Mouse (Mus musculus): ENCODE measurements around the gene Hivep3. TPM values are rescaled to one million over a fixed set of nuclear protein-coding genes. Genes with fewer than 3 reads are reported as not detected.

Gene Hivep3
- total and polyA plus RNA-seq, 3 experiments: 14.4 to 32.3 (median 21.2) TPM

DNA sequence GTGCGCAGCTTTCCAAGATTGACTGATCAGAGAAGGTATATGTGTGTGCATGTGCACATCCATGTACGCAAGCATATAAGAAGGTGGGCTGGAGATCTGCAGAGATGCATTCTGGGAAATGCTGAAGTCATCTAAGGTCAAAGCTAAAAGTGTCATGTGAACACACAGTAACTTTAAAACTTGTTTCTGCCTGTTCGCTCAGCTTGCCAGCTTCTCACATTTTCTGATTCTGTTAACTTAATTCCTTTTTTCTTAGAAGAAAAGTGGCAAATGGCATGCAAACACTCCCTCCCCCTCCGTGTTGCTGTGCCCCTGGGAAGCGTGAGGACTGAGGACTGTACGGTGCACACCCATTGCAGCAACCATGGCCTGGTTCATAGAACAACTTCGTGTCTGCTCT is 308.9 kb downstream of the Hivep3 start:
- no peak overlapping the region for H3K9ac ChIP-seq (ENCODE audit: insufficient read depth, low read depth)
- peak overlapping the region; percentile 68 for H3K27ac ChIP-seq (ENCODE audit: insufficient read depth, low read depth)
- no peaks in the 10 kb centered on the region for H3K9me3 ChIP-seq (replicated peaks; ENCODE audit: low read length)
- dilution Hi-C loops (cut with MboI; ENCODE audit: extremely low pct_ligation_motif_present, extremely low pct_unique_long_range_greater_than_20kb, low sequenced_read_pairs): no loop called here
- no peaks in the 10 kb centered on the region for H3K27me3 ChIP-seq (replicated peaks)
- H3K36me3 ChIP-seq (replicated peaks in 1 of 2; ENCODE audit: control insufficient read depth in 1 of 2, insufficient read depth in 1 of 2, low read length in 1 of 2): peaks cover 3 to 81% of the 10 kb centered on the region in 2 experiments
- H3K79me2 ChIP-seq (replicated peaks; ENCODE audit: control insufficient read depth, extremely low read depth, insufficient read depth, poor library complexity, severe bottlenecking): peaks cover 86% of the 10 kb centered on the region
- H3K4me2 ChIP-seq (ENCODE audit: insufficient read depth, low read depth, poor library complexity, severe bottlenecking): no peak overlapping the region
- no peak for DNase-seq (ENCODE audit: extremely low read depth)
- TF ChIP-seq KAT2A (IDR thresholded peaks at IDR 0.05; ENCODE audit: insufficient replicate concordance, low read length): no peak
- TF ChIP-seq MAFK (IDR thresholded peaks at IDR 0.05; ENCODE audit: insufficient replicate concordance, low read length): no peak
- no peak for TF ChIP-seq MEF2A (IDR thresholded peaks at IDR 0.05; ENCODE audit: borderline replicate concordance, low read depth, low read length)
- no peak for TF ChIP-seq JUN (IDR thresholded peaks at IDR 0.05; ENCODE audit: insufficient read depth, low read depth, low read length)
- H3K4me3 ChIP-seq (replicated peaks in 1 of 3; ENCODE audit: low read depth in 2 of 3, low read length in 2 of 3, poor library complexity in 1 of 3): no peak overlapping the region
- in situ Hi-C loops (cut with MboI; ENCODE audit: low pct_ligation_motif_present, low pct_unique_long_range_greater_than_20kb, low sequenced_read_pairs): no loop called here
- H3K4me1 ChIP-seq (ENCODE audit: control insufficient read depth in 1 of 2, insufficient read depth in 2 of 2): peaks cover 79 to 100% of the 10 kb centered on the region in 2 experiments

DNA sequence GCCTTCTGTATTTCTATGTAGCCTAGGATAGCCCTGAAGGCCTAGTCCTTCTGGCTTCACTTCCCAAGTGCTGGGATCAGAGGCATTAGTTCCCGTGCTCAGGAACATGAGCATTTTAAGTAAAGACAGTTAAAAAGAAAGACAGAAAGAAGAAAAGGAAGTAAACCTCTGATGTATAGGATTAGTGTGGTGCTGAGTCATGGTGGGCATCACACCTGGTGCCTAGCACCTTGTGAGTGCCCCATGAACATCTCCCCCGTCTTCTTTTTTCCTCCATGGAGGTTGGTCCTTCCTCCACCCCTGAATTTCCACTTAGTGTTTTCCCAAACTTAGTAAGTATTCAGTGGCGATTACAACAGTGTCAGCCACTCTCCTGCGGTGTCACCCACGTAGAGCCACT is 311.0 kb downstream of the Hivep3 start:
- Histone ChIP-seq H3K36me3 (replicated peaks in 1 of 2; ENCODE audit: control insufficient read depth in 1 of 2, insufficient read depth in 1 of 2, low read length in 1 of 2) (peaks cover 3 to 78% of the 10 kb centered on the region in 2 experiments), H3K9ac (ENCODE audit: insufficient read depth, low read depth) (no peak overlapping the region), H3K4me2 (ENCODE audit: insufficient read depth, low read depth, poor library complexity, severe bottlenecking) (0 out of 2 replicates have a peak overlapping the region, but pooled peaks have one; percentile 0), H3K79me2 (replicated peaks; ENCODE audit: control insufficient read depth, extremely low read depth, insufficient read depth, poor library complexity, severe bottlenecking) (peaks cover 66% of the 10 kb centered on the region), H3K4me3 (replicated peaks in 1 of 3; ENCODE audit: low read depth in 2 of 3, low read length in 2 of 3, poor library complexity in 1 of 3) (no peak overlapping the region), H3K9me3 (replicated peaks; ENCODE audit: low read length) (no peaks in the 10 kb centered on the region), H3K4me1 (ENCODE audit: control insufficient read depth in 1 of 2, insufficient read depth in 2 of 2) (peaks cover 79 to 98% of the 10 kb centered on the region in 2 experiments), H3K27me3 (replicated peaks) (no peaks in the 10 kb centered on the region), H3K27ac (ENCODE audit: insufficient read depth, low read depth) (peak overlapping the region; percentile 59)
- peak; percentile 69; the same call in 1 of the 2 replicates for TF ChIP-seq MAFK (IDR thresholded peaks at IDR 0.05; ENCODE audit: insufficient replicate concordance, low read length)
- TF ChIP-seq TCF12 (IDR thresholded peaks at IDR 0.05; ENCODE audit: low read depth, low read length): 0 out of 2 replicates have a peak, but pooled peaks have one; percentile 6
- no peak for TF ChIP-seq USF1 (IDR thresholded peaks at IDR 0.05; ENCODE audit: low read depth, low read length)
- no peak for TF ChIP-seq USF2 (conservative IDR thresholded peaks at IDR 0.05; ENCODE audit: low read depth, low read length)
- TF ChIP-seq MAX (IDR thresholded peaks at IDR 0.05; ENCODE audit: low read length): no peak
- no peak for TF ChIP-seq UBTF (IDR thresholded peaks at IDR 0.05; ENCODE audit: low read depth, low read length)
- TF ChIP-seq ETS1 (conservative IDR thresholded peaks at IDR 0.05; ENCODE audit: low read depth, low read length): no peak
- dilution Hi-C loops (cut with MboI; ENCODE audit: extremely low pct_ligation_motif_present, extremely low pct_unique_long_range_greater_than_20kb, low sequenced_read_pairs): no loop called here
- DNase-seq (ENCODE audit: extremely low read depth): no peak
- in situ Hi-C loops (cut with MboI; ENCODE audit: low pct_ligation_motif_present, low pct_unique_long_range_greater_than_20kb, low sequenced_read_pairs): no loop called here

DNA sequence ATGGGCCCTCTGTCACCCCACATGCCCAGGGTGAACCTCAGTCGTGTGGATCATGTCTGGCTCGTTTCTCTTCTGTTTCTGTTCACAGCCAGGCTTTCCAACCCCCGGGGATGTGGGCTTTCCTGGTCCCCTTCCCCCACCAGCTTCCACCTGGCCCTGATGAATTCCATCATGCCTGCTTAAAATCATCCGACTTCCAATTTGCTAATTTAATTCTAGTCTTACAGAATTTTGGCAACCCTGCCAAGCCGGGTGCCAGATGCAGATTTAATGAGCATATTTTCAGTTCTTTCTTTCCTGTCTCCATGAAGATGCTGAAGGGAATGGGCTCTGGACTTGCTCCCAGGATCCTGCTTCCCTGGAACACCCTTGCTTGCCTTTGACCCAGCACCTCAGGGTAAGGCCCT is 311.6 kb downstream of the Hivep3 start:
- dilution Hi-C loops (cut with MboI; ENCODE audit: extremely low pct_ligation_motif_present, extremely low pct_unique_long_range_greater_than_20kb, low sequenced_read_pairs): no loop called here
- Histone ChIP-seq H3K4me3 (replicated peaks in 1 of 3; ENCODE audit: low read depth in 2 of 3, low read length in 2 of 3, poor library complexity in 1 of 3) (no peak overlapping the region), H3K27me3 (replicated peaks) (no peaks in the 10 kb centered on the region), H3K4me1 (ENCODE audit: control insufficient read depth in 1 of 2, insufficient read depth in 2 of 2) (peaks cover 80 to 98% of the 10 kb centered on the region in 2 experiments), H3K79me2 (replicated peaks; ENCODE audit: control insufficient read depth, extremely low read depth, insufficient read depth, poor library complexity, severe bottlenecking) (peaks cover 63% of the 10 kb centered on the region), H3K4me2 (ENCODE audit: insufficient read depth, low read depth, poor library complexity, severe bottlenecking) (0 out of 2 replicates have a peak overlapping the region, but pooled peaks have one; percentile 0), H3K9ac (ENCODE audit: insufficient read depth, low read depth) (no peak overlapping the region), H3K27ac (ENCODE audit: insufficient read depth, low read depth) (peak overlapping the region; percentile 59), H3K9me3 (replicated peaks; ENCODE audit: low read length) (no peaks in the 10 kb centered on the region), H3K36me3 (replicated peaks in 1 of 2; ENCODE audit: control insufficient read depth in 1 of 2, insufficient read depth in 1 of 2, low read length in 1 of 2) (peaks cover 3 to 73% of the 10 kb centered on the region in 2 experiments)
- DNase-seq (ENCODE audit: extremely low read depth): no peak
- TF ChIP-seq MAX (IDR thresholded peaks at IDR 0.05; ENCODE audit: low read length) (no peak), PAX5 (IDR thresholded peaks at IDR 0.05; ENCODE audit: low read length) (no peak), MEF2A (IDR thresholded peaks at IDR 0.05; ENCODE audit: borderline replicate concordance, low read depth, low read length) (no peak), POLR2A (IDR thresholded peaks at IDR 0.05; ENCODE audit: low read depth, low read length) (no peak; the same call in 1 of the 2 replicates), TBP (conservative IDR thresholded peaks at IDR 0.05; ENCODE audit: low read depth, low read length) (no peak), JUND (conservative IDR thresholded peaks at IDR 0.05; ENCODE audit: low read depth, low read length) (no peak), EP300 (IDR thresholded peaks at IDR 0.05; ENCODE audit: low read length) (no peak), GABPA (IDR thresholded peaks at IDR 0.05; ENCODE audit: insufficient replicate concordance, low read depth, low read length) (no peak), HCFC1 (IDR thresholded peaks at IDR 0.05; ENCODE audit: low read depth, low read length) (no peak), NELFE (IDR thresholded peaks at IDR 0.05; ENCODE audit: low read depth, low read length) (no peak), TCF12 (IDR thresholded peaks at IDR 0.05; ENCODE audit: low read depth, low read length) (no peak)
- in situ Hi-C loops (cut with MboI; ENCODE audit: low pct_ligation_motif_present, low pct_unique_long_range_greater_than_20kb, low sequenced_read_pairs): no loop called here
